Mouse (Mus musculus): ENCODE data around the gene Slk.
A peak's percentile ranks its signal among the peaks of the same experiment; 100 is the strongest.

- TF ChIP-seq CTCF (conservative IDR thresholded peaks at IDR 0.05 in 1 of 2, IDR thresholded peaks at IDR 0.05 in 1 of 2; ENCODE audit: low read depth in 2 of 2, low read length in 2 of 2) (no peak), MYC (IDR thresholded peaks at IDR 0.05; ENCODE audit: low read depth, low read length) (peak; percentile 46; the same call in 1 of the 2 replicates), ELF1 (IDR thresholded peaks at IDR 0.05; ENCODE audit: low read depth, low read length) (peak; percentile 89), POLR2AphosphoS2 (IDR thresholded peaks at IDR 0.05; ENCODE audit: low read depth, low read length) (peak; percentile 72), E2F4 (IDR thresholded peaks at IDR 0.05; ENCODE audit: insufficient replicate concordance, low read depth, low read length) (peak; percentile 91; the same call in 1 of the 2 replicates), KAT2A (IDR thresholded peaks at IDR 0.05; ENCODE audit: insufficient replicate concordance, low read length) (0 out of 2 replicates have a peak, but pooled peaks have one; percentile 65), MEF2A (IDR thresholded peaks at IDR 0.05; ENCODE audit: borderline replicate concordance, low read depth, low read length) (peak; percentile 60)
Measured at GRCm38 (mm10) chr19:47536521-47537299, 42.8 kb upstream of the Slk start.

All from CH12.LX (cell line).